Mouse (Mus musculus) limb, embryonic 15.5 days (tissue): ENCODE measurements around the gene Fbln5. TPM values are rescaled to one million over a fixed set of nuclear protein-coding genes. Genes with fewer than 3 reads are reported as not detected.

Source experiments
- ATAC-seq: fragments of 200-750 bp; cut with Nextera tagmentation; 2 replicates; pipeline ENCODE4 v1.8.0; 2017; ENCODE audit warnings: low read depth, moderate TSS enrichment; ENCODE audit not compliant: insufficient number of reproducible peaks, low FRiP score, low TSS enrichment
- H3K27ac ChIP-seq: fragments of 300-500 bp; sonication (generic); 2 replicates; pipeline ENCODE4 v1.5.1; 2015; ENCODE audit warnings: moderate library complexity, mild to moderate bottlenecking, inconsistent platforms
- H3K27me3 ChIP-seq: fragments of 300-500 bp; sonication (generic); 2 replicates; pipeline ENCODE4 v1.6.1; 2015; ENCODE audit warnings: inconsistent platforms
- H3K36me3 ChIP-seq: fragments of 300-500 bp; sonication (generic); 2 replicates; pipeline ENCODE4 v1.6.1; 2015; ENCODE audit warnings: inconsistent platforms
- H3K4me1 ChIP-seq: fragments of 300-500 bp; sonication (generic); 2 replicates; pipeline ENCODE4 v1.6.1; 2015; ENCODE audit warnings: inconsistent platforms
- H3K4me2 ChIP-seq: fragments of 300-500 bp; sonication (generic); 2 replicates; pipeline ENCODE4 v1.6.1; 2015; ENCODE audit warnings: mild to moderate bottlenecking, inconsistent platforms
- H3K4me3 ChIP-seq: fragments of 300-500 bp; sonication (generic); 2 replicates; pipeline ENCODE4 v1.5.1; 2015; ENCODE audit warnings: mild to moderate bottlenecking, inconsistent platforms
- H3K9ac ChIP-seq: fragments of 300-500 bp; sonication (generic); 2 replicates; pipeline ENCODE4 v1.6.1; 2015; ENCODE audit warnings: inconsistent platforms
- H3K9me3 ChIP-seq: fragments of 300-500 bp; sonication (generic); 2 replicates; pipeline ENCODE4 v1.6.1; 2016; ENCODE audit warnings: inconsistent platforms
- WGBS: fragments of 180-500 bp; shearing (Covaris S2); methylation state at CpG from one replicate; pipeline ENCODE4 v1.1.7; 2015; 5-methylcytosine and 5-hydroxymethylcytosine counted together
- polyA plus RNA-seq: library from polyadenylated mRNA; unstranded; fragments of >200 nt; fragmentation: Nextera tagmentation; extraction: Ambion mirVana; gene quantifications from 2 replicates; pipeline ENCODE4 v1.2.1, GENCODE M21; 2015

Fbln5 gene
- polyA plus RNA-seq, 1 experiment from 2014 or later = 220 TPM

DNA sequence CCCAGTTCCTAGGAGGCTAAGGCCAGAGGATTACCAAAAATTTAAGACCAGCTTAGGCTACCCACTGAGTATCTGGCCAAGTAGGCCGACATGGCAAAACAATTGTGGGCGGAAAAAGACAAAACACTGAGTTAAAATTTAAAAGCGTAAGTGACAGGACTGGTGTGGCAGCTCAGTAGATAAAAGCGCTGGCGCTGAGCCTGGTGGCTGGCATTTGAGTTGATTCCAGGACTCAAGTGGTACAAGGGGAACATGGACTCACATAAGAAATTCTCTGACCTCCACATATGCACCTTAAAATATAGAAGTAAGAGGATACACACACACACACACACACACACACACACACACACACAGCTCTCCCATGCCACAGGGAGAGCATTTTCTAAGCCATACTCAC, 42.5 kb downstream of the Fbln5 start:
- no peaks in the 10 kb centered on the region for H3K9me3 ChIP-seq

DNA sequence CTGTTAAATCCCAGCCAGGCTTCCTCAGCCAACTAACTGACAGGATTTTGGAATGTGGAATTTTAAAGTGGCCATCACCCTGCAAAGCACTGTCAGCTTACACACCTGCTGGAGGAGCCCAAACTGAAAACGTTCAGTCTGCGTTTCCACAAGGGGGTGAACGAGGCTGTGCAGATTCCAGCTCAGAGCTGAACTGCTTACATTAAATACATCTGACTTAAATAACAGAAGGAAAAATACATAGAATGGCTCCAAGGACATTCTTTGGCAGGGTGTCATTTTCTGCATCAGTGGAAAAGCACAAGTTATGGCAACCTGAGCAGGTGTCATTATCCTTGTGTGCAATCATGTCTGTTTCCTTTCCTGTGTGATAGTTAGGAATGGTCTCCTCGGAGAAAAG, 44.7 kb downstream of the Fbln5 start:
- 35% methylated on average over 4 of the region's 4 CpGs for WGBS
- Histone ChIP-seq H3K27me3 (no peaks in the 10 kb centered on the region), H3K4me1 (peaks cover 18% of the 10 kb centered on the region), H3K36me3 (no peaks in the 10 kb centered on the region), H3K9me3 (no peaks in the 10 kb centered on the region), H3K9ac (no peak overlapping the region), H3K27ac (no peak overlapping the region; the same call in 1 of the 2 replicates), H3K4me3 (no peak overlapping the region), H3K4me2 (no peak overlapping the region)
- ATAC-seq = no peak

More for the DNA sequence above, 42.5 kb downstream of the Fbln5 start:
- Histone ChIP-seq H3K27me3 (no peaks in the 10 kb centered on the region), H3K4me3 (no peak overlapping the region), H3K9ac (no peak overlapping the region), H3K27ac (no peak overlapping the region), H3K4me1 (peaks cover 20% of the 10 kb centered on the region), H3K36me3 (no peaks in the 10 kb centered on the region), H3K4me2 (no peak overlapping the region)
- no peak for ATAC-seq
- whole genome bisulfite sequencing = 86% methylated on average over 5 of the region's 5 CpGs

DNA sequence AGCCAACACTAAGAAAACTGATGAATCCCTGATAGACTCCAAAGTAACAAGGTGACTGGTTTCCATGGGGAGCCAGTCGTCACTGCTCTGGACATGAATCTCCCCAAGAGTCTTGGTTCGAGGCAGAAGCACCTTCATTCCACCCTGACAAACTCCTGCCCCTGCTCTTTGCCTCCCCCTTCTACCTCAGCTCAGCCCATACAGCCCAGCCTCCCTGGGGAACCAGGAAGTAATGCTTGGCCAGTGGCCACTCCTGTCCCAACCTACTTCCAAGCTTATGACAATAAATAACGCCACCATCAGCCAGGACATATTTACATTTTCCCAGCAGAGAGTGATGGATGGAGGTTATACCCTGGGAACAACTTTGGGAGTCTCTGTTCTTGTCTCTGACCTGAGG, 45.9 kb downstream of the Fbln5 start:
- Histone ChIP-seq H3K27ac (no peak overlapping the region), H3K36me3 (0 out of 2 replicates have a peak, but pooled peaks cover 4% of the 10 kb centered on the region), H3K4me3 (no peak overlapping the region), H3K4me2 (no peak overlapping the region), H3K9ac (no peak overlapping the region), H3K4me1 (peaks cover 11% of the 10 kb centered on the region), H3K27me3 (no peaks in the 10 kb centered on the region), H3K9me3 (no peaks in the 10 kb centered on the region)
- 65% methylated on average over 3 of the region's 3 CpGs for WGBS
- no peak for ATAC-seq

DNA sequence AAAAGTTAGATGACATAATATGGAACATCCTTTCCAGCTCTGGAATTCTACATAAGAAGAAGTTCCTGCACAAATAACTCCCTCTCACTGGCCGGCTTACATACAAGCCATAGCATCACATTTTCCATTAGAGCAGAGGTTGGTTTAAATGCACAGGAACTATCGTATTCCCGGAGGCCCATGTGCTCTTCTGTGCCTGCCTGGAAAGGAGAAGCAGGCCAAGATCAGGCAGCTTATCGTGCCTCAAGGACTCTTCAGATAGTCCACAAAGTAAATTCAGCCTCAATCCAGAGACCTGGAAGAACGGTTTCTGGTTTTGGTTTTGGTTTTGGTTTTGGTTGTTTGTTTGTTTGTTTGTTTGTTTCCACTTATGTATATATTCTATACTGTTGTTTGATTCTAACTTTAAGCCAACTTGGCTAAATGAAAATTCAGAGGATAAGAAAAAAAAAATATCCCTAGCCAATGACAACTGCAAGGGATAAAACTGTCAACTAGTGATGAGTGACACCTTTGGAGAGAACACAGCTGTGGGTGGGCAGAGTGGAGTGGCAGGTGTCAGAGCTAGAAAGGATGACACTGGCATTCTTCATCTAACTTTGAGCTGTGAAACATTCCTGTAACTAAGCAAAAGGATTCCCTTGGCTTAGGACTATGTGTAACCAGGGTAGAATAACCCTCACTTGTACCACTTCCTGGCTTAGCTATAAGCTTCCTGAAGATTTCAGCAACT, 48.4 kb downstream of the Fbln5 start:
- H3K9ac ChIP-seq = no peak overlapping the region
- WGBS = 69% methylated on average over 5 of the region's 5 CpGs
- no peaks in the 10 kb centered on the region for H3K9me3 ChIP-seq
- no peak overlapping the region for H3K27ac ChIP-seq
- H3K27me3 ChIP-seq = no peaks in the 10 kb centered on the region
- no peak overlapping the region for H3K4me3 ChIP-seq
- H3K4me2 ChIP-seq = no peak overlapping the region
- H3K4me1 ChIP-seq = peaks cover 17% of the 10 kb centered on the region; the same call in 1 of the 2 replicates
- no peak for ATAC-seq
- peaks cover 10% of the 10 kb centered on the region for H3K36me3 ChIP-seq

DNA sequence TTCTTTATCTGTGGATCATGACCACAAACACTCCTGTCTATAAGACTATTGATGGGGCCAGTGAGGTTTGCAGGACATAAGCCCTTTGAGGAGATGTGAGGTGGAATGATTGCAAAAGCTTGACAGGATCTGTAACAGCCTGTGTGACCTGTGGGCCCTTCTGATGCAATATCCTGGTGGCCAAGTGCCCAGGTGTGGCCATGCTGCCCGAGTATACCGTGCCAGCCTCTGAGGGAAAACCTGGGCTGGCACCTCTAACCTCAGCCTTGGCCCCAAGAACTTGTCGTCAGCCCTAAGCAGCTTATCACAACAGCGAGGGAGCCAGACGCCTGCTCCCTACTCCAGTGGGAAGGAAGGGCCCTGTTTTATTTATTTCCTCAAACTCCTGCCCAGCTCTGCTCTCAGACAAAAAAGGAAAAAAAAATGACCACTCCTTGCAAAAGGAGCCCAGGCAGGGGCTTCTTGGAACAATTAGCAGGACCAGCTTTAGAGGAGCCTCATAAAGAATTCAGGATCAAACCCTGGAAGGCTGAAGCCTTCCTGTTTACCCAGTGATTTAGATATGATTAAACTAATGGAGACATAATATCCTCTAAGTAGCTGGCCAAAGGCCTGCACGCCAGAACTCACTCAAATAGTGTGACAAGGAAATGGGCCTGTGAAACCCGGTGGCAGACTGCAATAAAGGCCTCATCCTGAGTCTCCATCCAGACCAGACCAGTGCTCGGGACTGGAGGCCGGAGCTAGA, 51.4 kb downstream of the Fbln5 start:
- no peaks in the 10 kb centered on the region for H3K9me3 ChIP-seq
- WGBS = 46% methylated on average over 9 of the region's 9 CpGs
- H3K27me3 ChIP-seq = no peaks in the 10 kb centered on the region
- H3K27ac ChIP-seq = 0 out of 2 replicates have a peak overlapping the region, but pooled peaks have one; percentile 59
- H3K4me2 ChIP-seq = no peak overlapping the region
- peaks cover 24% of the 10 kb centered on the region for H3K4me1 ChIP-seq
- no peak overlapping the region for H3K9ac ChIP-seq
- no peak for ATAC-seq
- H3K36me3 ChIP-seq = peaks cover 16% of the 10 kb centered on the region
- no peak overlapping the region for H3K4me3 ChIP-seq

DNA sequence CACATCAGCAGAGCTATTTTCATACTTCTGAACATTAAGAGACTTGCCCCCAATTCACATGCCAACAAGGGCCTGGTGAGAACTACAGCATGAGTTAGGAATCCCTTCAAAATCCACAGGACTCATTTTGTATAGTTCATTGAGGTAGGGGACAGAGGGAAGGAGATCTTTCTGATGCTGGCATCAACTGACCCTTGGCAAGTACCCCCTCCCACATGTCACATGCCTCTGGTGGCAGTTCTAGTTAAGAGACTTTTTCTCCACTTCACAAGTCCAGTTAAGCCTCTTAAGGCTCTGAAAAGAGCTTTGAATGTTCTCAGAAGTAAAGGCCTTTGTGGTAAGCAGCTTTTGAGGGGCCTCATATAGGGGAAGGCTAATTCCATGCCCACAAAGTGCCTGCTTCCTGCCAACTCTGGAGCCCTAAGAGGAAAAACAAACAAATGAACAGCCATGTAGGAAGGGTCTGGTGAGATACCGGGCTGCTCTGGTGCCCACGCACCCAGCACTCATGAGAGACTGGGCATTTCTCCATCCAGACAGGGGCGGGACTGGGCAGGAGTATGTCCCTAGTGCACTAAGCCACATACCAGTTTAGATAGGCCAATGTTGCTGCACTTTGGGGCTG, 52.5 kb downstream of the Fbln5 start:
- no peak overlapping the region for H3K9ac ChIP-seq
- no peak overlapping the region for H3K4me2 ChIP-seq
- H3K4me3 ChIP-seq = no peak overlapping the region
- no peak for ATAC-seq
- no peaks in the 10 kb centered on the region for H3K27me3 ChIP-seq
- H3K27ac ChIP-seq = peak overlapping the region; percentile 59
- H3K4me1 ChIP-seq = peaks cover 24% of the 10 kb centered on the region
- 73% methylated on average over 3 of the region's 3 CpGs for WGBS
- no peaks in the 10 kb centered on the region for H3K9me3 ChIP-seq
- H3K36me3 ChIP-seq = peaks cover 16% of the 10 kb centered on the region

DNA sequence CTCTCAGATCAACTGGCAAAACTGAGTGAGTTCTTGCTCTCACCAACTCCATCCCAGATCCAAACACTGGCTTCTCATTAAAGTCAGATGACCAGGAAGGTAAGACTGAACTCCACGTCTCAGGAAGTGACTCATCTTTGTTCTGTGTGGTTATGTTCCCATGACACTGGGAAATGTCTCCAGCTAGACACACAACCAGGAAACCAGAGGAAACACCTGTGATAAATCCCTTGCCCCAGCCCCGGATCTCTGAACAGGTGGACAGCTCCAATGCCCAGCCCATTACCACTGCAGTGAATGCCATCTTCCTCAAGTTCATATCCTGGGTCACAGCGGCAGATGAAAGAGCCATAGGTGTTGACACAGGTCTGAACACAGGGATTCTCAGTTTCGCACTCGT, 54.0 kb downstream of the Fbln5 start:
- no peaks in the 10 kb centered on the region for H3K27me3 ChIP-seq
- H3K4me1 ChIP-seq = peaks cover 24% of the 10 kb centered on the region
- WGBS = 71% methylated on average over 5 of the region's 5 CpGs
- H3K27ac ChIP-seq = no peak overlapping the region
- no peak for ATAC-seq
- H3K9ac ChIP-seq = no peak overlapping the region
- H3K36me3 ChIP-seq = peaks cover 19% of the 10 kb centered on the region
- no peak overlapping the region for H3K4me3 ChIP-seq
- no peaks in the 10 kb centered on the region for H3K9me3 ChIP-seq
- no peak overlapping the region for H3K4me2 ChIP-seq

DNA sequence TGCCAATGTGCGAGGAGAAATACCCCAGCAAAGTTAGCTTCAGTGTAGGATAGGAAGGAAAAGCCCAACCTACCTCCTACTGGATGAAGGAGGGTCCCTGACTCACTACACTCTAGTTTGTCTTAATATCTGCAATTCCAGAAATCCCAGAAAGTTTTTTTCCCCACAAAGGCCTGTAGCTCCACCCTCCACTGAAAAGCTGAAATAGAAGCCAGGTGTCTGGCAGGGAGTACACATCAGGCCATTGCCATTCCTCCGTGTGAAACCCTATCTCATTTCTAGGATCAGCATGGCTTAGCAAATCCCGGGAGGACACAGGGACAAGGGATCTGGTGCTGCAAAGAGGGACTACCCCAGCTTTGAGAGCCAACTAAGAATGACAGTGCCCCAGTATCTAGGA, 55.8 kb downstream of the Fbln5 start:
- 32% methylated on average over 3 of the region's 3 CpGs for WGBS
- Histone ChIP-seq H3K9ac (no peak overlapping the region), H3K4me3 (no peak overlapping the region), H3K27me3 (no peaks in the 10 kb centered on the region), H3K9me3 (no peaks in the 10 kb centered on the region), H3K4me2 (no peak overlapping the region), H3K4me1 (peaks cover 26% of the 10 kb centered on the region), H3K36me3 (peaks cover 16% of the 10 kb centered on the region), H3K27ac (peak overlapping the region; percentile 44; the same call in 1 of the 2 replicates)
- no peak for ATAC-seq

DNA sequence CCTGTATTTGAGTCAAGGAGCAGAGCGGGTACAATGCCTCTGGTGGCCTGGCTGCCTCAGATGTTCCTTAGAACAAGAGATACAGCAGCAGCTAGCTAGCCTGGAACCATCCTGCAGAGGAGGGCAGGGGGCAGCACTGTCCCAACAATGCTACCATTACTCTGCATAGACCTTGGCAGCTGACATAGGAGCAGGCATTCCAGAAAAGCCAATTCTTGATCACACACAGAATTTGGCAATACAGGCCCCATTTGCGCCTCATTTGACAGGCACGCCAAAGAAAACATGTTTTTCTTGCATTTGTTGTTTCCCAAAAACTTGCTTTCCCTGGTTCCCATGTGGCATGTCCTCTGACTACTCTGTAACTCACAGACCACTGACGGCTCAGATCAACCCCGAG, 56.8 kb downstream of the Fbln5 start:
- no peak for ATAC-seq
- no peak overlapping the region for H3K27ac ChIP-seq
- no peak overlapping the region for H3K4me2 ChIP-seq
- no peak overlapping the region for H3K4me3 ChIP-seq
- no peak overlapping the region for H3K9ac ChIP-seq
- WGBS = 87% methylated on average over 5 of the region's 5 CpGs
- no peaks in the 10 kb centered on the region for H3K27me3 ChIP-seq
- peaks cover 12% of the 10 kb centered on the region for H3K36me3 ChIP-seq
- H3K4me1 ChIP-seq = peaks cover 22% of the 10 kb centered on the region
- H3K9me3 ChIP-seq = no peaks in the 10 kb centered on the region

DNA sequence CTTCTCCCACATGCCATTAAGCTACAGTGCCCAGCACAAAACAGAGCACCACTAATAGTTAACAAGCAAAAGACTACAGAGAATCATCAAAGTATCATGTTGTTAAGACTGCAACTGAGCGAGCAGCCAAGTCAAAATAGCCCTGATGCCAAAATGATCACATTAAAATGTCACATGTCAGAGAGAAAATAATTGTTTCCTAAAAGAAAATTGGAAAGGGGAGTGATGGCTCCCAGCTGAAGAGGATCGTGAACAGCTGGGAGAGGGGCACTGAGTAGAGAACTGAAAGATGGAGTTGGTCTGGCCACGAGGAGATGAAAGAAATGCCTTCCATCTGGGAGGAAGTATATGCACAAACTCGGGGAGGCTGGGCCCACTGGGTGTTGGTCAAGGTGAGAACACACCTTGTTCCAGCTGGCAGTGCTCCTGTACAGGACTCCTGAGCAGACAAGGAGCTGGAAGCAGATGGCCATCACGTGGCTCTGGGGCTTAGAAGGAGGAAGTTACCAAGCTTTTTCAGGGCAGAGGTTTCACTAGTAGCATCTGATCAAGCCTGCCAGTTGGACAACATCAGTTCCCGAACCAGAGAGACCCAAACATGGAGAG, 59.3 kb downstream of the Fbln5 start:
- Histone ChIP-seq H3K9me3 (no peaks in the 10 kb centered on the region), H3K9ac (no peak overlapping the region), H3K36me3 (peaks cover 6% of the 10 kb centered on the region; the same call in 1 of the 2 replicates), H3K4me2 (no peak overlapping the region), H3K27ac (no peak overlapping the region), H3K4me3 (no peak overlapping the region), H3K27me3 (no peaks in the 10 kb centered on the region), H3K4me1 (peaks cover 13% of the 10 kb centered on the region; the same call in 1 of the 2 replicates)
- no peak for ATAC-seq
- 50% methylated on average over 6 of the region's 6 CpGs for WGBS

DNA sequence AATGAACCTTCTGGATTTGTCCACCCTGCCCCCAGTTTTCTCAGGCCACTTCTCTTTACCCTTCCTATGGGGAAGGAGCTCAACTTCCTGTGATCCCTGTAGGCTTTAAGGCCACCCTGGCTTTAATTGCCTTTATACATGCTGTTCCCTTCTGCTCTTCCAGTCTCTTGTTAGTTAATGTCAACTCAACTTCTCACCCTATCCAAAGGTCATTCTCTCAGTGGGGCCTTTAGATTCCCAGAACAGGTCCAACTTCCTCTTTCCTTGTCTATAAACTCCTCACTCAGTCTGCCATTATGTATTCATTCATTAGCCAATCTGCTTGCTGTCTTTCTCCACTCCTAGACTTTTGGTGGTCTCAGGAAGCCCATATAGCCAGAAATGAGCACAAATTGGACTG, 60.2 kb downstream of the Fbln5 start:
- no peak for ATAC-seq
- Histone ChIP-seq H3K9me3 (no peaks in the 10 kb centered on the region), H3K27ac (no peak overlapping the region), H3K9ac (no peak overlapping the region), H3K4me2 (no peak overlapping the region), H3K4me1 (peaks cover 10% of the 10 kb centered on the region; the same call in 1 of the 2 replicates), H3K27me3 (no peaks in the 10 kb centered on the region), H3K4me3 (no peak overlapping the region), H3K36me3 (peaks cover 14% of the 10 kb centered on the region)
